Mouse (Mus musculus) cerebellum, adult 8-10 months (tissue): ENCODE data around the gene Zfp109.
"Not testable (repeated sequence)": the region's sequence is repeated elsewhere in the genome, so short reads cannot be mapped to it uniquely, and the experiment has no call there.

Experiments used
- DNase-seq: peaks from one replicate; pipeline ENCODE4 v3.0.0; 2022

The Zfp109 gene

DNA sequence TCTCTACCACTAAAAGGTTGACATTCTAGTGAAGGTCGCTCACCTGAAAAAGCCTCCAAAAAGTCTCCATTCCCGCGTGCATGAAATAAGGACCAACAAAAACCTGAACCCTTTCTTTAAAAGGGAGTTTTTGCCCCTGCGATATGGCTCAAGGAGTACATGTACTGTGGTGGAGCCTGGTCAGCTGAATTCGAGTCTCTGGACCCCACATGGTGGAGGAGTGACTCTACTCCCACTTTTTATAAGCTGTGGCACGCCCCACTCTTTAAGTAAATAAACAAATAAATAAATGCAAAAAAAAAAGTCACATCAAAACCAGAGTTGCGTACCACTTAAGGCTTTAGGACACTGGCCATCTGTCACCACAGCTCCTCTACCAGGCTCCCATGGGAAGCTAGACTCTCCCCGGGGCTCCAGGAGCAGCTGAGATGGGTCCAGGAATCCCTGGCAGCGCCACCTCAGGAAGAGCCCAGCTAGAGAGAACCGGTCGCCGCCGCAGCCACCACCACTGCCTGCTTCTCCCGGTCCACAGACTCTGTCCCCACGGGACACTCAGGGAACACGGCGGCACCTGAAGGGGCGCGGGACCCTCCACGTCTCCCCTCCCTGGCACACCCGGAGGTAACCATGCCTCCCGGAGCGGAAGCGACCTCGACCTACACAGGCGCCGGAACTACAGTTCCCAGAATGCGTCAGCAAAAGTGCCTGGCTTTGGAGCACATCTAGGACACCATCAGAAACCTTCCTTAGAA lies at the start of gene Zfp109:
Gene Zfp109, minus strand, starts transcription at position 521 of the 752 bp plus-strand sequence.
- peak; percentile 65 for DNase-seq

GRCm38 (mm10) chr7:24286916-24287315 lies 49.6 kb upstream of the Zfp109 start:
- DNase-seq, result no peak

GRCm38 (mm10) chr7:24286090-24286489 lies 48.7 kb upstream of the Zfp109 start:
- no peak for DNase-seq

DNA sequence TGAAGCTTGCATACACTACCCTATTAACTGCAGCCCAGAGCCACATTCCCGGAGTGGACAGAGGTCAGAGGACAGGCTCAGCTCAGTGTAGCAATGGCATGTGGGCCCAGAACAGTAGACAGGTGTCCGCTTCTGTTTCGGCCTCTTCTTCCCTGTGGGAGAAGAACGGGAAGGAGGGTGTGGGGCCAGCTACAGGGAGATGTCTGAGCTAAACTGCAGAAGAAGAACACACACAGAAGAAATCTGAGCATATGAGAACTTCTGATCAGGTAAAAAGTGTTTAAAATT lies 43.4 kb upstream of the Zfp109 start:
- no peak for DNase-seq

DNA sequence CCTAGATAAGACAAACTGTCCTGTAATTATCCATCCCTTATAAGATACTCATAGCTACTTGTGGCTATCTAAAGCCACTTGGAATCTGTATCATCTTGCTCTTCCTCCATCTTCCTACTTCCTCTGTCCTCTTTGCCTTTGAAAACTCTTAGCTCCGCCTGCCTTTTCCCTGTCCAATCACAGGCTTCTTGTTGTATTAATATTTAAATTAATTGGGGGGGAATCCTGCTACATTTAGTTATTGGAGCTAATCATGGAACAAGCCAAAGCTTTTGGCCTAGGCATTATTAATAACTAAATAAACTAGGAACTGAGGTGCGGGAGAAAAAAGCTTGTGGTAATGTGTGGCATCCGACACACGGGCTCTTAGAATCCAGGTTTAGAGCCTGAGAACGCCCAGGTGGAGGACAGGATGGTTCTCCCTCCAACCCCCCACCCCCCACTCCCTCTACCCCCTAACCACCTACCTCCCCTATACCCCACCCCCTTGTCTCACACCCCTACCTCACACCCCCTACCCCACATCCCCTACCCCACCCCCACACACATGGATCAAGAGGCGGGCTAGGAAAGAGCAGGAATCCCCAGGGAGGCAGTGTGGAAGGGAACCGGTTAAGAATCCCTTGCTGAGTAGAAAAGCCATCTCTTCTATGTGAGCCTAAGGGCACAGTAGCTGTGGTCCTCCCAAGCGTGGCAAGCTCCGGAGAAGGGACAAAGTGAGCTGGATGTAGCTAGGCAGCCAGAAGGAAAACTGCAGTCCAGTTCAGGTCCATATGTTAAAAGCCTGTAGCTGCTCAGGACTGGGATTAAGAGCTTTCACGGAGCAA lies 42.9 kb upstream of the Zfp109 start:
- no peak for DNase-seq

- DNase-seq, result not testable (repeated sequence)
Observed at GRCm38 (mm10) chr7:24278771-24279170, 41.4 kb upstream of the Zfp109 start.

- no peak for DNase-seq
Observed at GRCm38 (mm10) chr7:24274456-24274855, 37.1 kb upstream of the Zfp109 start.

GRCm38 (mm10) chr7:24271191-24271590 lies 33.8 kb upstream of the Zfp109 start:
- DNase-seq, result no peak

- DNase-seq, result peak; percentile 80
Observed at GRCm38 (mm10) chr7:24270288-24270672, 32.9 kb upstream of the Zfp109 start, which contains the start of gene Zfp93. TSS of gene Zfp93 (plus strand) at chr7:24270420.

DNA sequence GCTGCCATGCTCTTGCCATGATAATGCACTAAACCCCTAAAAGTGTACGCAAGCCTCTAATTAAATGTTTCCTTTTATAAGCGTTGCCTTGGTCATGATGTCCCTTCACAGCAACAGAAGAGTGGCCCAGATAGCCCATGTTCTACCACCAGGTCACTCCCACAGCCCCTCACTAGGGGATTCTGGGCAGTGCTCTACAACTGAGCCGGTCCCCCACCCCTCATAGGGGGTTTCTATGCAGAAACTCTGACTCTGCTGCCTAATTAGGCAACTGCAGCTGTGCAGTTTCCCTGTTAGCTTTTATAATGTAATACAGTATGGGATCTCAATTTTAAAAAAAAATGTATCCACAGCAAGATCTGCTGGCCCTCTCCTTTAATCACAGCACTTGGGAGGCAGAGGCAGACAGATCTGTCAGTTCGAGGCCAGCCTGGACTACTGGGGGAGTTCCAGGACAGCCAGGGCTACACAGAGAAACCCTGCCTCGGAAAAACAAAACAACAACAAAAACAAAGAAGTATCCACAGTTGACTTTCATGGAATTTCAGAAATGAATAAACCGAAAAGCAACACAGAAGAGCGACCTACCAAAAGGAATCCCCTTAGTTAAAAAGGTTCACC lies 32.4 kb upstream of the Zfp109 start:
- DNase-seq, result peak; percentile 25

- no peak for DNase-seq
Observed at GRCm38 (mm10) chr7:24269256-24269655, 31.9 kb upstream of the Zfp109 start.

GRCm38 (mm10) chr7:24268176-24269155 lies 31.1 kb upstream of the Zfp109 start:
- DNase-seq, result no peak

DNA sequence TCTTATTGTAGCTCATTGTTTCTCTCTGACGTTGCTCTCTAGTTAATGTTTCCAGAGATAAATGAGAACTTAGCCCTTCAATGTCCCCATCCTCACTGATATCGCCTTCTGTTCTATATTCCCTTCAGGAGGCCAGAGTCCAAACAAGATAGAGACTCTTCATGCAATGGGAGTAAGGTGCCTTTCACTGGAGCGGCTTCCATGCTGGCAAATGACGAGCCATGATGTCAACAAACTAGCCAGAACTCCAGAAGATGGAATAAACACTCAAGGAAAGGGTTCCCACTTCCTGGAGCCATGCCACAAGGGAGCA lies 22.6 kb upstream of the Zfp109 start:
- DNase-seq, result no peak

DNA sequence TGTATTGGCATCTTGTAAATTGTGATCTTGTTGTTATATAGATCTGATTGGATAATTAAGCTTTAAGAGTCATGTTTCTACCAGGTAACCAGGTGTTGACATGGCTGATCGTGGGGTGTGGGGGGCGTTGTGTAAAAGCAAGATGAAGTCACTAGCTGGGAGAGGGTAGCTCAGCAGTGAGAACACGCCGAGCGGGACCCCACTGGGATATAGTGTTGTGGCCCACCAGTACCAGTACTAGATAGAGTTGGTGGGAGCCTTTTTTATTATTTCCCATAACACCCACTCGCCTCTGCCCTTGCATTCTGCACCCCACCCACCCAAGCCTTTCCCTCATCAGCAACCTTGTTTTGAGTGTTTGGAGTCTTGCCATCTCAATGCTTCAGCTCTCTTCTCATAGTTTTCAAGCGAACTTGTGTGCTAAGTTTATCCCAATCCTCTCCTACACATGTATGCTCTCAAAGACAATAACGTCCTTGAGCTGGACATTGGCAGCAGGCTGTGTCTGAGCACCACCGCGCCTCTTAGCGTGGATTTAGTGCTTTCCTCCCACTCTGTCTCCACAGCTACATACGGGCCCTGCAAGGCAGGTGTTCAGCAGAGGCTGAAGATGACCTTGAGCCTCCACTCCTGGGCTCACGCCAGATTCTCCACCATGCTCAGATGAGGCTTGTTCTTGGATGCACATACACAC lies 22.1 kb upstream of the Zfp109 start:
- no peak for DNase-seq

DNA sequence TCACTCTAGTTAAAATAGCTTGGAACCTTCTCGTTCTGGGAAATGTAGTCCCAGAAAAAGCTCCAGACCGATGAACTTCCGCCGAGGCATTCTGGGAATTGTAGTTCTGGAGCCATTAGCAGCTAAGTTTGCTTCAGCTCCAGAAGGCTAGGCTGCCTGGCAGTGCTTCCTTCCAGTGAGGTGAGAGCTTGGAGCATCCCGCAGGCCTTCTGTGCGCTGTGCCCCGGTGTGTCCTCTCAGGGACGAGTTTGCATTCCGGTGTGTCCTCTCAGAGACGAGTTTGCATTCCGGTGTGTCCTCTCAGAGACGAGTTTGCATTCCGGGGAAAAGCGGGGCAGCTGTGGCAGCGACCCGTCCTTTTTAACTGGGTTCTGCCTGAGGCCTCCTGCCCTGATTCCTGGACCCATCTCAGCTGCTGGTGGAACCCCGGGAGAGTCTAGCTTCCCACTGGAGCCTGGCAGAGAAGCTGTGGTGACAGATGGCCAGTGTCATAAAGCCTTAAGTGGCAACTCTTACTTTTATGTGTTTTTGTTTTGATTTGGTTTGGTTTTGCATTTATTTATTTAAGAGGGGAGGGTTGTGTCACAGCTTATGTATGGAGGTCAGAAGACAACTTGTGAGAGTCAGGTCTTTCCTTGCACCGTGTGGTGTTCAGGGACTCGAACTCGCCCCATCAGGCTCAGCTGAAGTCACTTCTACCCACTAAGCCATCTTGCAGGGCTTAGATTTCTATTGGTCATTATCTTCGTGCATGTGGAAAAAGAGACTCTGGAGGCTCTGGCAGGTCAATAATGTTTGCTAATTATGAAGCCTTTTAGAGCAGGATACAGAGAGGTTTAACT lies 17.5 kb upstream of the Zfp109 start, which contains the start of gene Zfp108:
Gene Zfp108, plus strand, starts transcription at position 162 of the 842 bp plus-strand sequence.
- peak; percentile 83 for DNase-seq

DNA sequence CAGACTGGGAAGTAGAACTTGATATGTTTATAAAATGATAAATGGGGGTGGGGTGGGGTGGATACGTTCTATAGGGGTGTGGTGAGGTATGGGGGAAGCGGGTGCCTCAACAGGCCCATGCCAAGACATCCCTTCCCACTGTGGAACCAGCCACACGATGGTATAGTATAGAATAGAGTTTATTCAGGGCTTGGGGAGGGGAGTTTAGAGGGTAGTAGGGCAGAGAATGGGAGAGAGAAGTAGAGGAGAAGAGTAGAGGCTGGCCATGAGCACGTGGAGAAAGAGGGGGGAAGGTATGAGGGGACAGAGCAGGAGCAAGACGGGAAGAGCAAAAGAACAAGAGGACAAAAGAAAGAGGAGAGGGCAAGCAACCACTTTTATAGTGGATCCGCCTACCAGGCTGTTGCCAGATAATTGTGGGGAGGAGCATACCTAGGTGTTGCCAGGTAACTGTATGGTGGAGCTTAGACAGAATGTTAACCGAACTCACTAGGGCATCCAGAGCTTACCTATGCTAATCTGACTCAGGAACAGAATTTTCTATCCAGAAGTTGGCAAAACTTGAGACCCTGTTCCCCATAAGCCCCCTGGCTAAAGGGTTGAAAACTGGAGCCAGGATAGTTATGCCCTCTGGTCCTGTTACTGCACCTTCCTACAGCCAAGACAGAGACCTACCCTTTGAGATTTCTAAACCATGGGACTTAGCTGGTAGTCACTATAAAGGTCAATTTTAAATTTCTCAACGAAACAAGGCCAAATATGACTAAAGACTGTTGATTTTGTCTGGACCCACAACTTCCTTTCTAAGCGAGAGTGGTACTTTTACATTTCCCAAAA lies 16.6 kb upstream of the Zfp109 start:
- no peak for DNase-seq

GRCm38 (mm10) chr7:24211343-24211742 lies 26.0 kb downstream of the Zfp109 start, which contains the start of gene Zfp111:
TSS of gene Zfp111 (minus strand) at chr7:24211443.
- no peak for DNase-seq

DNA sequence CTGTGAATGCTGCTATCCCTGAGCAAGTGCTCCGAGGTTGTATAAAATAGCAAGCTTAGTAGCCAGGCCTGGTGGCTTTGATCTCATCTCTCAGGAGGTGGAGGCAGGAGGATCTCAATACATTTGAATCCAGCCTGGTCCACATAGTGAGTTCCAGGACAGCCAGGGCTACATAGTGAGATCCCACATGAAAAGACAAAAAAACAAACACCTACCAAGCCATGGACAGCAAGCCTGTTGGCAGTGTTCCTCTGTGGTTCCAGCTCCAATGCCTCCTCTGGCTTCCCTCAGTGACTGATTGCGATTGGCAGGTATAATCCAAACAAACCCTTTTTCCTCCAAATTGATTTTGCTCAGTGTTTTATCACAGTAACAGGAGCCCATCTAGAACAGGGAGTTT lies 27.1 kb downstream of the Zfp109 start:
- DNase-seq, result no peak

DNA sequence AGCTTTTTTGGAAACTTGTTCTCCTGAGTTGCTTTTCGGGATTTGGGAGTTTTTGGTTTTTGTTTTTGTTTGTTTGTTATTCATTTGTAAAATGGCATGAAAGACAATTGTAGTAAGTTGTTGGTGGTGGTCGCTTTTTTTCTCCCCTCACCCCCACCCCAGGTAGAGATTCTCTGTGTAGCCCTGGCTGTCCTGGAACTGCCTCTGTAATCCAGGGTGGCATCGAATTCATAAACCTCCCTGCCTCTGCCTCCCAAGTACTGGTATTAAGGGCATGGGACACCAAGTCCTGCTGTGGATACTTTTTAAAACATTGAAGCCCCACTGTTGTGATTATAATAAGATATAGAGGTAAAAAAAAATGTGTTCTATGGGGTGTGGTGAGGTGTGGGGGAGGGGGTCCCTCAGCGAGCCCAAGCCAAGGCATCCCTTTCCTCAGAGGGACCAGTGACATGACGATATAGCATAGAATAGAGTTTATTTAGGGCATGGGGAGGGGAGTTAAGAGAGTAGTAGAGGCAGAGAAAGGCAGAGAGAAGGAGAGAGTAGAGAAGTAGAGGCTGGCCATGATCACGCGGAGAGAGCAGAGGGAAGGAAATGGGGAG lies 29.0 kb downstream of the Zfp109 start:
- DNase-seq, result no peak
